Mouse (Mus musculus) T-helper 1 cell (primary cell): ENCODE measurements around the gene Lce1i.
"Not testable (repeated sequence)": the region's sequence is repeated elsewhere in the genome, so short reads cannot be mapped to it uniquely, and the experiment has no call there.

Experiments used
- in situ Hi-C: fragments of 300-600 bp; cut with MboI, MseI; formaldehyde crosslinking; loops from one replicate; pipeline ENCODE4 v1.15.1; 2025; ENCODE audit warnings: high pct_unique_total_duplicates

Gene Lce1i

GRCm38 (mm10) chr3:92778799-92779198 is at the start of gene Lce1i:
Gene Lce1i, minus strand, starts transcription at chr3:92778899.
- in situ Hi-C loops = no loop called here

- in situ Hi-C loops = no loop called here
Measured at GRCm38 (mm10) chr3:92827108-92827507, 48.4 kb upstream of the Lce1i start, which contains the start of gene Kprp. Gene Kprp, minus strand, starts transcription at chr3:92827247.

GRCm38 (mm10) chr3:92825808-92826207 is 47.1 kb upstream of the Lce1i start:
- in situ Hi-C loops = no loop called here

DNA sequence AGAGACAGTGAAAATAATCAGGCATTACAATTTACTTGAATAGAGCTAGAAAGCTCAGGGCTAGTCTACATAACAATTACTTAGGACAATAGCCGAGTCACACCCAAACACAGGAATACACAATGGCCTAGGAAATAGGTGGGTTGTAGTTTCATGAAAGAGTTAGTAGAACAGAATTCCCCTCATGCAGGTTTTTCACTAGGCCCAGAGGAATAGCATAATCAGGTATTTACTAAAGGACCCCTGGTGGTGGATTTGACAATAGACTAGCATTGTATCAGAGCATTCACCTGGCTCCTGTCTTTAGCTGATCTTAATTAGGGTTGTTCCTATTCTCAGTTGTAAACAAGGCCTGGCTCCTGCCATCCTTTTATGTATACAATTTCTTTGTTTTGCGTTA is 37.3 kb upstream of the Lce1i start:
- in situ Hi-C loops = not testable (repeated sequence)

GRCm38 (mm10) chr3:92815581-92815980 is 36.9 kb upstream of the Lce1i start:
- in situ Hi-C loops = no loop called here

DNA sequence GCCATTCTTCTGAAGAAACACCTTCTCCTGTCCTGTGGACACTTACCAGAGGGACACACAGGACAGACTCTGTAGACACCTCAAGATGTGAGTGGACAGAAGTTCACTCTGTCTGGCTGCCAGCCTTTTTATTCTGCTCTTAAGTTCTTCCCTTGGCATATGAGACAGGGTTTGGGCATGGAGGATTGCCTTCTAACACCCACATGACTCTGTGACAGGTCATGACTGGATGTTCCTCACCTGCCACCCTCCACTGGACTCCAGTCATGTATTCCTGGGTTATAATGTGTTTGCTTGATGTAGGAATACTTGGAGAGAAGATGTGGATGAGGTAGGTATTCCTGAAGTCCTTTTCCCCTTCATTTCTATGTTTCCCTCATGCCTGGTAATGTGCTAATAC is 29.1 kb upstream of the Lce1i start, which contains the start of gene Lce1k:
Gene Lce1k (minus strand): TSS at position 101 of the 400 bp plus-strand sequence.
- in situ Hi-C loops = no loop called here

DNA sequence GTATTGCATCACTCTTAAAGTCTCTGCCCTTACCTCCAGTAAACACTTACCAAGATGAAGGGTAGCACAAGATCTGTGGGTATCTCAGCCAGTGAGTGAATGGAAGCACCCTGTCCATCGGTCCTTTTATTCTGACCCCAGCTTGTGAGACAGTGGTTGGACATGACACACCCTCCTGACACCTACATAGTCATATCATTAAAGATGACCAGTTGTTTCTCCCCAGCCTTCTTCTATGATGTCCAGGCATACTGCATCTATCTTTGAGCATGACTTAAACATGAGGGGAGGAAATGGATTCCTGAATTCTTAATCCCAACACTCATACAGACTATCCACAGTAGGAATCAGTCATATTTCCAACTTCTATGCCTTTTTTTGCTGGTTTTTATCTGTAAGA is 11.7 kb upstream of the Lce1i start, which contains the start of gene Lce1j:
Gene Lce1j (minus strand): TSS at position 101 of the 400 bp plus-strand sequence.
- in situ Hi-C loops = no loop called here

DNA sequence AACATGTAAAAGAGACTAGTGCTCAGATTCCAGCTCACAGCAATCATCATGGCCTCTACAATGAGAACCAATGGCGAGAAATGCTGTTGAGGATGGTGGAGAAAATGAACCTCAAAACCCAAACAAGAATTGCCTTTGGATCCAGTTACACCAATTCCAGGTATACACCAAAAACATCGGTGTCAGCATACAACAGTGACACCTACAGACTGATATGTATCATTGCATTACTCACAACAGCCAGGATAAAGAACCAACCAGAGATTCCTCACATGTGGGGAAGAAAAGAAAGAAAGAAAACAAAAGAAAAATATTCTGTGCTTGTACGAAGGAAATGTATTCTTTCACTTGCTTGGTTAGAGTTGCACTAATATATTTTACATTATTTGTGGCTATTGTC is 7.1 kb downstream of the Lce1i start:
- in situ Hi-C loops = no loop called here

GRCm38 (mm10) chr3:92764965-92765364 is 13.7 kb downstream of the Lce1i start, which contains the start of gene Lce1h:
Gene Lce1h, minus strand, starts transcription at chr3:92765065.
- in situ Hi-C loops = no loop called here

DNA sequence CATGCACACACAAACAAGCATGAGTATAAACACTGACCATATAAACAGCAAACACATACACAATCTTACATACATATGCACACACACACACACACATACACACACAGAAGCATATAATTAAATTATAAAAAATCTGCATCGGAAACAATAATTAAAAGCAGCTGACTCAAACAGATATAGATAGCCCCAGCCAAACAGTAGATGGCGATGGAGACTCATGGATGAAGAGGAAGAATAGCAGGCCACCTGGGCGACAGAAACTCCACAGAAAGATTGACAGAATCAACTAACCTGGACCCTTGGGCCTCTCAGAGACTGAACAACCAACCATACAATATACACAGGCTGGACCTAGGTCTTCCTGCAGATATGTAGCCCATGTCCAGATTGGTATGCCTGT is 25.5 kb downstream of the Lce1i start:
- in situ Hi-C loops = no loop called here

DNA sequence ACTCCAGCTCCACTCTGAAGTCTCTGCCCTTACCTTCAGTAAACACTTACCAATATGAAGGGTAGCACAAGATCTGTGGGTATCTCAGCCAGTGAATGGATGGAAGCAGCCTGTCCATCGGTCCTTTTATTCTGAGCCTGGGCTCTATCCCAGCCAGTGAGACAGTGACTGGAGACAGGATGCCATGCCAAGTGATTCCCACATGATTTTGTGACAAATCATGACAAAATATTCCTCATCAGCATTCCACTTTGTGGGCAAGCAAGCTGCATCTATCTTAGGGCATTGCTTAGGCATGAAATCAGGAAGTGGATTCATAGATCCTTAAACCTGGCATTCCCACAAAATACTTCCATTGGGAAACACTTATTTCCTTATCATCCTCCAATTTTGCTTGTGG is 26.5 kb downstream of the Lce1i start, which contains the start of gene Lce1g:
Gene Lce1g (minus strand): TSS at position 101 of the 400 bp plus-strand sequence.
- in situ Hi-C loops = no loop called here

DNA sequence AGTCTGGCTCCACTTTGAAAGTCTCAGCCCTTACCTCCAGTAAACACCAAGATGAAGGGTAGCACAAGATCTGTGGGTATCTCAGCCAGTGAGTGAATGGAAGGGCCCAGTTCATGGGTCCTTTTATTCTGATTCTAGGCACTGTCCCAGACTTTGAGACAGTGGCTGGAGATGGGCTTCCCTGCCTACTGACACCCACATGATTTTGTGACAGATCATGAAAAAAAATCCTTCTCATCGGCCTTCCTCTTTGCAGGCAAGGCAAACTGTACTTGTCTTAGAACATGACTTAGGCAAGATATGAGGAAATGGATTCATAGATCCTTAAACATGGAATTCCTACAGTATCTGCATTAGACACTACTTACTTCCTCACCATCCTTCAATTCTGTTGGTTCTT is 39.7 kb downstream of the Lce1i start, which contains the start of gene Gm38119:
Gene Gm38119 (minus strand): TSS at position 101 of the 400 bp plus-strand sequence.
- in situ Hi-C loops = no loop called here
